Mouse (Mus musculus) hematopoietic stem cell, adult 5-6 weeks (primary cell): ENCODE results near the gene Rps6kc1. TPM values are rescaled to one million over a fixed set of nuclear protein-coding genes. Genes with fewer than 3 reads are reported as not detected.

ENCODE experiments used
- ATAC-seq, 2 experiments: fragments of 125-278 bp in 1 of 2; replicated peaks in 1 of 2; 2 replicates each; pipeline ENCODE4 v1.8.0; 2016 to 2017; ENCODE audit warnings: inconsistent platforms in 2 of 2, mild to moderate bottlenecking in 2 of 2, moderate number of reproducible peaks in 2 of 2, low read depth in 1 of 2, moderate TSS enrichment in 1 of 2; ENCODE audit not compliant: low FRiP score in 2 of 2, poor library complexity in 2 of 2, severe bottlenecking in 2 of 2, insufficient read depth in 1 of 2, low TSS enrichment in 1 of 2
- total RNA-seq: library from RNA; stranded (forward); fragments of 172-1452, 232-1000 nt; gene quantifications from 2 replicates; pipeline ENCODE4 v1.2.3, GENCODE M21; 2017

The Rps6kc1 gene
- total RNA-seq, 1 experiment from 2014 or later, result 14.1 TPM

DNA sequence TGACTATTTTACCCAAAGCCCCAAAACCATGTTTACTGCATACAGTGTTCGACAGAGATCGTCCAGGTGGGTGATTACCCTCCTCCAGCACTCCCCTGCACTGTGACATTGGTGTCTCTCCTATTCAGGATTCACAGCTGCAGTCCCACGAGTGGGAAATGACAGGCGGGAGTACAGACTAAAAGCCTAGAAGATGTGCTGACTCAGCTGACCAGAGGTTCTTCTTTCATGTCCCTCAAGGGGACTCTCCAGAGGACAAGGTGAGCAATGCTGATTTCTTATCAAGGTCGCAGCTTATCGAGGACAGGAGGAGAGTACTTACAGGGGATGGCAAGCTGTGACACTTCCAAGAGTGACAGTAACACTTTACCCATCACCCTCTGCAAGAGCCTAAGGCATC lies 178.8 kb downstream of the Rps6kc1 start:
- ATAC-seq, result no peak

DNA sequence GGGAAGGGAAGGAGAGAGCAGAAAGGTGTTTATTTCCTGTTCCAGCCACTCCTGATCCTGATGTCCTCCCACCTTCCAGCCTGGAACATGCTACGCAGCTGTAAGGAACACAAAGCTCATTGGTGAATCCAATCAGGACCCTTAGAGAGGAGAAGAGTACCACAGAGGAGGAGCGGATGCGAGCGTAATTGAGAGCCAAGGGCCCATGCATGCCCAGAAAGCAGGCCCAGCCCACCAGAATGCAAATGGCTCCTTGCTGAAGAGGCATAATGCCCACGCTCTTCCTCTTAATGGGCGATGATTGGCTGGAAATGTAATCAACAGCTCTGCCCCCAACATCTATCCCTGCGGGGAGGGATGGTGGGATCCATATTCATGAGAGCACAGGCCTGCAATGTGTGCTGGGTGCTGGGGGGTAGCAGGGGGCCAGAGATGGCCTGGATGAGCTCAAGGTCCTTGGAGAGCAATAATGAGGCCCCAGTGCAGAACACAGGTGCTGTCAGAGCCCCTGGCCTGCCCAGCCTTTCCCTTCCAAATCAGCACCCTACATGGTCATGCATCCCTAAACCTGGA lies 182.0 kb downstream of the Rps6kc1 start:
- ATAC-seq, result no peak

DNA sequence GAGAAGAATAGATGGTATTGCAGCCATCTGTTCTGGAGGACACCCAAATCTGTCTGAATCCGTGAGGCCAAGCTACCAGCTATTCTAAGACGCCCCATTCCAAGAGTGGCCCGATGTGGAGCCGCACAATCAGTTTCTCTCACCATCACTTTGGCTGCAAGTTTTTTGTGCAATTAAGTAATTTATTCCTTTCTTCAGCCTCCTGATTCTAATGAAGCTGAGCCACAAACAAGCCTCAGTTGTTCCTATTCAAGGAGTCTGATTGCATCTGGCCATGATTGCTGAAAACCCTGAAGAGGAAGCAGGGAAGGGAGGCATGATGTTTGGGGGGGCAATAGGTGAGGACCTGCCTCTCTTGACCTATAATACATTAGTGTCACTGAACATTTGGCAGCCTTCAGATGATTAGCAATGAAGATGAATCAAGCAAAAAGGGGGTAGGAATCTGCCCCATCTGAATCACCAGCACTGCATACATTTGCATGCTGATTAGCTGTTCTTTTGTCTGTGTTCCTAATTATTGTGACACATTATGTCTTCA lies 183.4 kb downstream of the Rps6kc1 start:
- no peak for ATAC-seq

GRCm38 (mm10) chr1:190727385-190727784 lies 184.2 kb downstream of the Rps6kc1 start:
- no peak for ATAC-seq

GRCm38 (mm10) chr1:190724591-190725380 lies 186.8 kb downstream of the Rps6kc1 start:
- ATAC-seq, result no peak

DNA sequence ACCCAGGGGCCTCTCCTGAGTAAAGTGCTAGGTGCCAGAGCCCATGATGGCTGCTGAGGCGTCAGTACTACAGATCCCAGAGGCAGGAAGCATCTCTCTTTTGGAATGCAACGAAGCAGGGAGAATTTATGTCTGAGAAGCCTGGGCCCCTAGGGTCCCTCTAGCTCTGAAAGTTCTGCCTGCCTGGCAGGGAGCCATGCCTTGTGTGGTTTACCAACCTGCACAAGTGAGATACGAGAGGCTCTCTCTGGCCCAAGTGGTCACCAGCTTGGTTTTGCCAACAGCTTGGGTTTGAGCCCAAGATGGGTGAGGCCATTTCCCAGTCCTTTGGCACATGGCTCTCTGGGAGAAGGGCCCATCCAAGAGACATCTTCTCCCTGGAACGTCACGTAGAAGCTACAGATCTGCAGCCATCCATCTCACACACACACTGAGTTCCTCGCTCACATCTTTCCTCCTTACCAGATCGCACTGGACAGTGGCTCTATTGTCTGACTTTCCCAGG lies 187.6 kb downstream of the Rps6kc1 start:
- ATAC-seq, result no peak

- no peak for ATAC-seq
These were observed 197.7 kb downstream of the Rps6kc1 start for GRCm38 (mm10) chr1:190713848-190714247.

GRCm38 (mm10) chr1:190697576-190697975 lies 214.0 kb downstream of the Rps6kc1 start:
- ATAC-seq, result no peak

DNA sequence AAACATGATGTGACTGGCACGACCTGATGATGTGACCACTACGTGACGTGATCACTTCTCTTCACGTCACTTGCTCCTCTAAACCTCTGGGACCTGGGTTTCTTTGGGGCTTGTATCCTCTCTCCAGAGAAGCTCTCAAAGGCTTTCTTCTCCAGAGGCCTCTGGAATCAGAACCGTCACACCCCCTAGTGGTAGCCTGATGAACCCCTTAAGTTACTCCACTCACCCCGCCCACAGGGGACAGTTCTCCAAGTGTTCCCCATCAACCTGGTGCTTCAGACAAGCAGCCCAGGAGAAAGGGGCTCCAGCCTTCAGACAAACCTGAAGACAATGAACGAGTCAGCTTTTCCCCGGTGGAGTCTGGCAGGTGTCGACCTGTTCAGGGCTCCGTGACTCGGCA lies 216.0 kb downstream of the Rps6kc1 start:
- ATAC-seq, result 0 out of 4 replicates have a peak, but pooled peaks of 1 of the 2 experiments have one; percentile 48

GRCm38 (mm10) chr1:190690528-190691262 lies 220.9 kb downstream of the Rps6kc1 start:
- ATAC-seq, result no peak

GRCm38 (mm10) chr1:190683060-190683459 lies 228.5 kb downstream of the Rps6kc1 start:
- no peak for ATAC-seq

DNA sequence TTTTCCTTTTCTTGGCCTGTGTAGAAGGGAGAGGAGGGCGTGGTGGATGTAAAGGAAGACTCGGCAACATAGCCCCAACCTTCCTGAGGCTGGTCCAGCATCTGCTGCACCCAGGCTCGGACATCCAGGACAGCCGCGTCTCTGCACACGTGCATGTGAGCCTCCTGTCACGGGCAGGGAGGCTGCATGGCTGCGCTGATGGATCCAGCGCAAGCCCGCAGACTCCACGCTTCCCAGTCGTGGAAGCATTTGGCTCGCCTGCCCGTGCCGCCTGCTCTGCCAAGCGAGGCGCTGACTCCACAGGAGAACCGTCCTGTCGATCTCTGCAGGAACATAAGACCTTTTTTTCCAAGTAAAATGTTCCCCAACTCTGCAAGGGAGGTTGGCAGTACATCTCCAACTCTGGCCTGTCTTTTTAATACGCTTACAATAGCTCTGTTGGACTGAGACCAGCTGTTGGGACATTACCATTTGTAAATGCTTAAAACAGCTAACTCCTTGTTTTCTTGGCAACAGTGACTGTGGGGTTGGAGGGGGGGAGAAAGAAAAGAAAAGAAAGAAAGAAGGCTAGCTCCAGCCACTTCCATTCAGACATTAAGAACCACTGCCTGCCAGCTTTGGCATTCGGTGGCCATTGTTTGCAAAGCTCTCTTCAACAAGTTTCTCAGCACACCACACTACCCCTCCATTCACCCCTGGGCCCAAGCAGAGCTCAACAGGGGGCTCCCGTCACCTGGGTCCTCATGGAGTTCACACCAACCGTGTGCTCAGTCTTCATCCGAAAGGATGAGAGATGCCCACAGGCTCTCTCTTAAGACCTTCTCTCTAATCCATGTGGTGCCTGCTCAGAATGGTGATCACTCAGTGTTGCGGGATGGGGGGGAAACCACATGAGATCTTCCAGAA lies 229.3 kb downstream of the Rps6kc1 start:
- no peak for ATAC-seq

GRCm38 (mm10) chr1:190675455-190675854 lies 236.1 kb downstream of the Rps6kc1 start:
- ATAC-seq, result no peak

DNA sequence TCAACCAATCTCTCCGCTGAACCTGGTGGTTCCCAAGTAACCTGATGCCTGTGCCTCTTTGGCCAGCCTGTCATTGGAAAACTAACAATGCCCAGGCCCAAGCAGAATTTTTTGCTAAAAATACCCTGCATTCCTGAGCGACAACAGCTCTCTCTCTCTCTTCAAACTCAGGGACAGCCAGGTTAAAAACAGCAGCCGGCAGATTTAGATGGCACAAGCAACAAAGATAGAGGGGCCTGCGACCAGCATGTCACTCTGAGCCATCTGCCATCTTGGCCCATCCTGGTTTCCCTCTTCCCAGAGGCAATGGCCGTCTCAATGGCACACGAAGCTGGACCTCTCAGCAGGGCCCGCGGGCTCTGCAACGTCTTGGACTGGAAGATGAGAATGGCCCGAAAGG lies 242.5 kb downstream of the Rps6kc1 start:
- no peak for ATAC-seq

GRCm38 (mm10) chr1:190667821-190668220 lies 243.7 kb downstream of the Rps6kc1 start:
- no peak for ATAC-seq

- ATAC-seq, result no peak
These were observed 244.2 kb downstream of the Rps6kc1 start for GRCm38 (mm10) chr1:190667326-190667725.

GRCm38 (mm10) chr1:190665490-190665875 lies 246.1 kb downstream of the Rps6kc1 start:
- ATAC-seq, result no peak
